Mouse (Mus musculus) liver, embryonic 14.5 days (tissue): ENCODE data around the gene Prcc. TPM values are rescaled to one million over a fixed set of nuclear protein-coding genes. Genes with fewer than 3 reads are reported as not detected.
"Not testable (repeated sequence)": the region's sequence is repeated elsewhere in the genome, so short reads cannot be mapped to it uniquely, and the experiment has no call there.

Experiments
- ATAC-seq: fragments of 200-750 bp; cut with Nextera tagmentation; 2 replicates; pipeline ENCODE4 v1.8.0; 2017; ENCODE audit warnings: moderate number of reproducible peaks, mild to moderate bottlenecking, moderate library complexity; ENCODE audit not compliant: insufficient read depth
- DNase-seq, 3 experiments: peaks; one replicate each; pipeline ENCODE4 v3.0.0-alpha.2; 2012 to 2013; ENCODE audit warnings: low read depth in 3 of 3, low spot score in 3 of 3
- H3K27ac ChIP-seq: fragments of 300-500 bp; sonication (generic); 2 replicates; pipeline ENCODE4 v1.5.1; 2014; ENCODE audit warnings: moderate library complexity, mild to moderate bottlenecking, control low read depth, inconsistent platforms
- H3K27me3 ChIP-seq: fragments of 300-500 bp; sonication (generic); 2 replicates; pipeline ENCODE4 v1.6.1; 2014; ENCODE audit warnings: mild to moderate bottlenecking, low read length, moderate library complexity; ENCODE audit not compliant: control insufficient read depth, insufficient read depth
- H3K36me3 ChIP-seq: fragments of 300-500 bp; sonication (generic); replicated peaks from 2 replicates; pipeline ENCODE4 v1.6.1; 2014; ENCODE audit warnings: low read depth; ENCODE audit not compliant: control insufficient read depth, insufficient read depth
- H3K4me1 ChIP-seq, 2 experiments: fragments of 200-500 bp in 1 of 2; fragments of 300-500 bp in 1 of 2; sonication (generic) in 1 of 2; replicated peaks; 2 replicates each; pipeline ENCODE4 v1.6.1; 2012 to 2014; ENCODE audit warnings: antibody characterized with exemption in 1 of 2, inconsistent platforms in 1 of 2, low read length in 1 of 2; ENCODE audit not compliant: control insufficient read depth in 2 of 2, insufficient read depth in 2 of 2
- H3K4me2 ChIP-seq: fragments of 300-500 bp; sonication (generic); 2 replicates; pipeline ENCODE4 v1.6.1; 2014; ENCODE audit warnings: low read depth, mild to moderate bottlenecking, control low read depth, moderate library complexity
- H3K4me3 ChIP-seq, 2 experiments: fragments of 200-500 bp in 1 of 2; fragments of 300-500 bp in 1 of 2; sonication (generic) in 1 of 2; 2 replicates each; pipeline ENCODE4 v1.5.1; 2012 to 2014; ENCODE audit warnings: low read depth in 2 of 2, low read length in 2 of 2, mild to moderate bottlenecking in 2 of 2, control low read depth in 1 of 2, inconsistent platforms in 1 of 2, moderate library complexity in 1 of 2; ENCODE audit not compliant: insufficient read depth in 1 of 2
- H3K9ac ChIP-seq: fragments of 300-500 bp; sonication (generic); replicated peaks from 2 replicates; pipeline ENCODE4 v1.6.1; 2014; ENCODE audit warnings: mild to moderate bottlenecking, control low read depth, moderate library complexity
- H3K9me3 ChIP-seq: fragments of 300-500 bp; sonication (generic); 2 replicates; pipeline ENCODE4 v1.6.1; 2016; ENCODE audit warnings: low read length, mixed read lengths; ENCODE audit not compliant: control insufficient read depth
- CTCF ChIP-seq: IDR thresholded peaks from 2 replicates; pipeline ENCODE4 v1.5.1; 2016; ENCODE audit warnings: antibody characterized with exemption, low read depth, control low read depth
- EP300 ChIP-seq: IDR thresholded peaks from 2 replicates; pipeline ENCODE4 v1.6.1; 2016; ENCODE audit warnings: antibody characterized with exemption, low read depth
- WGBS: fragments of 180-500 bp; shearing (Covaris S2); extraction: QIAGEN DNeasy Blood & Tissue Kit; methylation state at CpG from one replicate; pipeline ENCODE4 v1.1.7; 2014; ENCODE audit not compliant: insufficient replicate concordance; 5-methylcytosine and 5-hydroxymethylcytosine counted together
- polyA plus RNA-seq, 2 experiments: library from polyadenylated mRNA; depleted of rRNA in 1 of 2; stranded (reverse) in 1 of 2; unstranded in 1 of 2; fragments of >200 nt; fragmentation: Nextera tagmentation in 1 of 2; extraction: Ambion mirVana in 1 of 2; gene quantifications; 2 replicates each; pipeline versions ENCODE4 v1.2.1 to v1.2.3; 2012 to 2014

Prcc gene
- polyA plus RNA-seq, 2 experiments, result 5.0 to 15.4 TPM

- ATAC-seq (no peak), DNase-seq (peak; percentile 29 to 34 (median 30))
- H3K4me3 ChIP-seq, result no peak overlapping the region
- H3K9ac ChIP-seq, result no peak overlapping the region
- no peaks in the 10 kb centered on the region for H3K36me3 ChIP-seq
- no peaks in the 10 kb centered on the region for H3K4me1 ChIP-seq
- no peak overlapping the region for H3K27ac ChIP-seq
- no peak overlapping the region for H3K4me2 ChIP-seq
- WGBS, result 2% methylated on average over 4 of the region's 4 CpGs
- no peaks in the 10 kb centered on the region for H3K9me3 ChIP-seq
- H3K27me3 ChIP-seq, result no peaks in the 10 kb centered on the region
- TF ChIP-seq EP300 (no peak), CTCF (peak; percentile 95)
Measured at GRCm38 (mm10) chr3:87838622-87839021, 46.8 kb downstream of the Prcc start.

- no peak for ATAC-seq
Measured at GRCm38 (mm10) chr3:87833482-87833881, 51.9 kb downstream of the Prcc start.

GRCm38 (mm10) chr3:87832109-87832859 lies 53.1 kb downstream of the Prcc start:
- H3K4me3 ChIP-seq, result no peak overlapping the region
- no peaks in the 10 kb centered on the region; a peak in 1 of 4 replicates for H3K4me1 ChIP-seq
- DNase-seq, result no peak
- H3K9ac ChIP-seq, result no peak overlapping the region
- H3K36me3 ChIP-seq, result no peaks in the 10 kb centered on the region
- TF ChIP-seq CTCF (no peak), EP300 (no peak)
- H3K9me3 ChIP-seq, result no peaks in the 10 kb centered on the region
- 59% methylated on average over 7 of the region's 7 CpGs for WGBS
- H3K4me2 ChIP-seq, result no peak overlapping the region
- no peak overlapping the region for H3K27ac ChIP-seq
- no peak for ATAC-seq
- no peaks in the 10 kb centered on the region for H3K27me3 ChIP-seq

More at GRCm38 (mm10) chr3:87833482-87833881, 51.9 kb downstream of the Prcc start:
- 50% methylated on average over 5 of the region's 5 CpGs for WGBS
- Histone ChIP-seq H3K9ac (no peak overlapping the region), H3K36me3 (no peaks in the 10 kb centered on the region), H3K27me3 (no peaks in the 10 kb centered on the region), H3K4me1 (no peaks in the 10 kb centered on the region; a peak in 1 of 4 replicates), H3K4me3 (no peak overlapping the region), H3K4me2 (no peak overlapping the region), H3K9me3 (no peaks in the 10 kb centered on the region), H3K27ac (no peak overlapping the region)
- DNase-seq, result no peak
- TF ChIP-seq CTCF (peak; percentile 38; the same call in 1 of the 2 replicates), EP300 (no peak)

GRCm38 (mm10) chr3:87829025-87829424 lies 56.4 kb downstream of the Prcc start:
- Histone ChIP-seq H3K4me2 (no peak overlapping the region), H3K36me3 (no peaks in the 10 kb centered on the region), H3K27ac (no peak overlapping the region), H3K4me1 (no peaks in the 10 kb centered on the region; a peak in 1 of 4 replicates), H3K9me3 (no peaks in the 10 kb centered on the region), H3K4me3 (no peak overlapping the region), H3K27me3 (no peaks in the 10 kb centered on the region), H3K9ac (no peak overlapping the region)
- no peak for TF ChIP-seq EP300
- TF ChIP-seq CTCF, result no peak
- WGBS, result 42% methylated on average over 10 of the region's 10 CpGs
- ATAC-seq (no peak), DNase-seq (no peak)

GRCm38 (mm10) chr3:87828435-87828834 lies 57.0 kb downstream of the Prcc start:
- H3K4me1 ChIP-seq, result no peaks in the 10 kb centered on the region; a peak in 1 of 4 replicates
- no peak for ATAC-seq
- no peak overlapping the region for H3K27ac ChIP-seq
- no peak overlapping the region for H3K9ac ChIP-seq
- no peak overlapping the region for H3K4me2 ChIP-seq
- H3K27me3 ChIP-seq, result no peaks in the 10 kb centered on the region
- no peak overlapping the region for H3K4me3 ChIP-seq
- no peaks in the 10 kb centered on the region for H3K9me3 ChIP-seq
- TF ChIP-seq EP300, result no peak
- no peak for TF ChIP-seq CTCF
- 9% methylated on average over 4 of the region's 4 CpGs for WGBS
- no peak for DNase-seq
- no peaks in the 10 kb centered on the region for H3K36me3 ChIP-seq

- not testable (repeated sequence) for ATAC-seq, H3K9ac ChIP-seq, H3K4me2 ChIP-seq, H3K36me3 ChIP-seq, H3K27ac ChIP-seq, DNase-seq, H3K9me3 ChIP-seq, H3K4me3 ChIP-seq, H3K27me3 ChIP-seq, H3K4me1 ChIP-seq
- 61% methylated on average over 1 of the region's 1 CpGs for WGBS
Measured at GRCm38 (mm10) chr3:87824206-87824605, 61.2 kb downstream of the Prcc start, which contains the start of gene Pear1. TSS of gene Pear1 (minus strand) at chr3:87824306.
